Comparison of ENCODE assay signal across 15 mouse cellular contexts in genomic region chr9:119939646-119940045, GRCm38 (mm10). TPM values are rescaled to one million over a fixed set of nuclear protein-coding genes. Genes with fewer than 3 reads are reported as not detected.
"Had no signal": no experiment of that assay in that cellular context is flagged by ENCODE, and none has a peak within 500 bp of the region (broad histone marks: within the 10 kb centered on the region; RNA-seq: fewer than 3 reads in every experiment).

No protein-coding gene starts in this region.

- H3K9me3 ChIP-seq: liver, embryonic 13.5 days; megakaryocyte, embryonic 14.5 days had no signal

- H3K4me3 ChIP-seq: layer of hippocampus, adult 2 months; left cerebral cortex, adult 2 months; liver, embryonic 13.5 days had no signal

- H3K27ac ChIP-seq: kidney, postnatal 0 days; layer of hippocampus, adult 2 months; left cerebral cortex, adult 2 months; liver, embryonic 13.5 days had no signal

- H3K9ac ChIP-seq: liver, embryonic 13.5 days had no signal

- DNase-seq: kidney, postnatal 25 days; layer of hippocampus, postnatal 36 days; liver, embryonic 13.5 days; lung, adult 2 months; midbrain, embryonic 14.5 days; thymus, adult 18-20 months; thymus, postnatal 36 days had no signal

- ATAC-seq: lung, postnatal 0 days had no signal

- H3K27me3 ChIP-seq: liver, embryonic 13.5 days had no signal

- H3K4me2 ChIP-seq: liver, embryonic 13.5 days; midbrain, embryonic 11.5 days had no signal

RNA-seq across cellular contexts. Expression of gene Ttc21a, which starts 2.2 kb away (rescaled TPM):
- polyA plus RNA-seq: liver, adult 2 months; small intestine, adult 2 months had no signal
